Mouse (Mus musculus) C2C12 (cell line): ENCODE data around the gene Vegfb.

Experiments used
- CEBPB ChIP-seq: IDR thresholded peaks from one replicate; pipeline ENCODE4 v1.6.1; 2011; ENCODE audit warnings: low read depth, mild to moderate bottlenecking, control low read depth, moderate library complexity
- CTCF ChIP-seq: IDR thresholded peaks from one replicate; pipeline ENCODE4 v1.5.1; 2011; ENCODE audit not compliant: control insufficient read depth, insufficient read depth, insufficient read length
- FOSL1 ChIP-seq: IDR thresholded peaks from one replicate; pipeline ENCODE4 v1.8.0; 2011; ENCODE audit warnings: mild to moderate bottlenecking, low read length; ENCODE audit not compliant: poor library complexity, insufficient read depth, severe bottlenecking
- MAX ChIP-seq: IDR thresholded peaks from one replicate; pipeline ENCODE4 v1.6.1; 2011; ENCODE audit warnings: mild to moderate bottlenecking, control low read depth
- MYOD1 ChIP-seq: IDR thresholded peaks from one replicate; pipeline ENCODE4 v1.6.1; 2011; ENCODE audit warnings: low read depth; ENCODE audit not compliant: control insufficient read depth, insufficient read length
- MYOG ChIP-seq: IDR thresholded peaks from one replicate; pipeline ENCODE4 v1.6.1; 2011; ENCODE audit not compliant: control insufficient read depth, insufficient read length; ENCODE audit errors: extremely low read depth
- USF1 ChIP-seq: IDR thresholded peaks from one replicate; pipeline ENCODE4 v1.6.1; 2011; ENCODE audit warnings: low read depth, mild to moderate bottlenecking, control low read depth, moderate library complexity

DNA sequence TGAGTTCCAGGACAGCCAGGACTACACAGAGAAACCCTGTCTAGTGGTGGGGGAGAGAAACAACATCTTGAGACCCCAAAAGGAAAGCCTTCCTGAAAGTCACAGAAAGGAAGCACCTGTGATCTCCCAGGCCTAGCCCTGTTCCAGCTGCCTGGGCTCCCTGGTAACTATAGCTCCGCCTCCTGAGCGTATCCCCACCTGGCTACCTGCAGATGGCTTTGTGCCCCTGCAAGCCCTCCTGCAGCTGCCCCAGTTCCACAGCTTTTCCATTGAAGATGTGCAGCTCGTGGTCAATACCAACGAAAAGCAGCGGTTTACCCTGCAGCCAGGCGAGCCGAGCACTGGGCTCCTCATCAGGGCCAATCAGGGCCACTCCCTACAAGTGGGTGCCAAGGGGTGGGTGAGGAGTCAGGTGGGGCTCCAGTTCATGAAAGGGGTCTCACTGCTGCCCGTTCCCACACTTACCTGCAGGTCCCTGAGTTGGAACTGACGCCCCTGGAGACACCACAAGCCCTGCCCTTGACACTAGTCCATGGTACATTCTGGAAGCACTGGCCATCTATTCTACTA lies 10.4 kb upstream of the Vegfb start:
- TF ChIP-seq CTCF (no peak), MAX (no peak), MYOG (no peak), MYOD1 (no peak), CEBPB (no peak), USF1 (no peak), FOSL1 (no peak)
